ENCODE assay signal across 35 mouse cellular contexts in the genomic region with DNA sequence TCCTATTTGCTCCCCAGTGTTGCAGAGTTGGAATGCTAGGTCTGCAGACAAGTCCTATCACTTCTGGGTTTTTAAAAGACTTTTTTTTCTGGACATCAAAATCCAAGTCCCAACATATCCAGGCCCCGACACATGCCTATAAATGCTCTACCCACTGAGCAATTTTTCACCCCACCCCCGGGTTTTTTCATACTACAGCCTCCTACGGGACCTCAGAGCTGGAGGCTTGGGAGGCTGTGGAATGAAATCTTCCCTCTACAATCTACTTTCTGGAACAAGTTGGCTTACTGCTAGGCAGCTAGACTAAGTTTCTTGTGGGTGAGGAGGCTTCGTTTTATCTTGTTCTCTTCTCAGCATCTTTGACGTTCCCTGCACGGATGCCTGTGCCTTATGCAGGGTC.
"Had no signal": no experiment of that assay in that cellular context is flagged by ENCODE, and none has a peak within 500 bp of the region (broad histone marks: within the 10 kb centered on the region; RNA-seq: fewer than 3 reads in every experiment).

No protein-coding gene starts in this region.

- DNase-seq: heart, postnatal 10 days; heart, postnatal 14 days; heart, postnatal 36 days; heart, postnatal 4 days; kidney, adult 11 months; kidney, adult 18-20 months; kidney, adult 2 months; kidney, adult 8-10 months; kidney, adult 9 months; kidney, postnatal 10 days; kidney, postnatal 14 days; kidney, postnatal 25 days; kidney, postnatal 36 days; kidney, postnatal 4 days; layer of hippocampus, adult 9-11 months; layer of hippocampus, postnatal 36 days had no signal

- H3K27me3 ChIP-seq: heart, embryonic 12.5 days; heart, embryonic 13.5 days; heart, embryonic 15.5 days; hindbrain, embryonic 12.5 days; hindbrain, embryonic 13.5 days; hindbrain, embryonic 15.5 days; intestine, embryonic 15.5 days; kidney, embryonic 15.5 days had no signal

- H3K9me3 ChIP-seq: heart, embryonic 10.5 days; heart, embryonic 12.5 days; heart, embryonic 13.5 days; heart, embryonic 15.5 days; hindbrain, embryonic 10.5 days; hindbrain, embryonic 12.5 days; hindbrain, embryonic 13.5 days; hindbrain, embryonic 15.5 days; intestine, embryonic 15.5 days; kidney, embryonic 15.5 days had no signal

- H3K36me3 ChIP-seq: heart, embryonic 10.5 days; heart, embryonic 12.5 days; heart, embryonic 13.5 days; heart, embryonic 15.5 days; hindbrain, embryonic 10.5 days; hindbrain, embryonic 12.5 days; hindbrain, embryonic 13.5 days; hindbrain, embryonic 15.5 days; intestine, embryonic 15.5 days; kidney, embryonic 15.5 days had no signal

- H3K27ac ChIP-seq: heart, embryonic 10.5 days; heart, embryonic 13.5 days; heart, embryonic 15.5 days; hindbrain, embryonic 10.5 days; hindbrain, embryonic 12.5 days; hindbrain, embryonic 13.5 days; hindbrain, embryonic 14.5 days; hindbrain, embryonic 15.5 days; hindbrain, postnatal 0 days; intestine, embryonic 15.5 days; kidney, embryonic 15.5 days; kidney, postnatal 0 days; layer of hippocampus, adult 2 months had no signal

- H3K9ac ChIP-seq: heart, embryonic 12.5 days; heart, embryonic 13.5 days; heart, embryonic 15.5 days; hindbrain, embryonic 12.5 days; hindbrain, embryonic 13.5 days; hindbrain, embryonic 14.5 days; hindbrain, embryonic 15.5 days; intestine, embryonic 15.5 days; kidney, embryonic 15.5 days had no signal

- H3K4me1 ChIP-seq: heart, embryonic 10.5 days; heart, embryonic 12.5 days; heart, embryonic 13.5 days; heart, embryonic 15.5 days; hindbrain, embryonic 10.5 days; hindbrain, embryonic 12.5 days; hindbrain, embryonic 13.5 days; hindbrain, embryonic 15.5 days; intestine, embryonic 15.5 days; kidney, embryonic 15.5 days had no signal

- ATAC-seq: hindbrain, embryonic 16.5 days; hindbrain, postnatal 0 days; inflammation-experienced regulatory T-cells, adult 6 months; intestine, embryonic 15.5 days; intestine, embryonic 16.5 days; intestine, postnatal 0 days had no signal

- H3K4me2 ChIP-seq: heart, embryonic 11.5 days; heart, embryonic 12.5 days; heart, embryonic 13.5 days; heart, embryonic 15.5 days; hindbrain, embryonic 12.5 days; hindbrain, embryonic 13.5 days; hindbrain, embryonic 14.5 days; hindbrain, embryonic 15.5 days; intestine, embryonic 15.5 days; kidney, embryonic 15.5 days had no signal

- H3K4me3 ChIP-seq: heart, embryonic 10.5 days; heart, embryonic 12.5 days; heart, embryonic 13.5 days; heart, embryonic 15.5 days; hindbrain, embryonic 10.5 days; hindbrain, embryonic 12.5 days; hindbrain, embryonic 13.5 days; hindbrain, embryonic 15.5 days; intestine, embryonic 15.5 days; kidney, embryonic 15.5 days; layer of hippocampus, adult 2 months had no signal
